Mouse (Mus musculus) liver (tissue): Measurements from ENCODE around the gene Tjp3.

Source experiments
- DNase-seq: peaks from one replicate; pipeline ENCODE4 v3.0.0-alpha.2; 2020; ENCODE audit warnings: mixed read lengths

The Tjp3 gene

GRCm38 (mm10) chr10:81297246-81297645 lies 5.9 kb upstream of the Tjp3 start:
- DNase-seq = no peak

- no peak for DNase-seq
These were observed 3.8 kb upstream of the Tjp3 start for GRCm38 (mm10) chr10:81295185-81295584.

GRCm38 (mm10) chr10:81294442-81294841 lies 3.1 kb upstream of the Tjp3 start:
- no peak for DNase-seq

GRCm38 (mm10) chr10:81293334-81294030 lies 2.1 kb upstream of the Tjp3 start:
- no peak for DNase-seq

- DNase-seq = peak; percentile 100
These were observed 1.4 kb upstream of the Tjp3 start, which contains the start of gene Pip5k1c for GRCm38 (mm10) chr10:81292554-81293333. TSS of gene Pip5k1c (plus strand) at chr10:81292963.

GRCm38 (mm10) chr10:81290698-81291460 lies 502 bp downstream of the Tjp3 start:
- DNase-seq = no peak

- DNase-seq = no peak
These were observed 1.6 kb downstream of the Tjp3 start for GRCm38 (mm10) chr10:81289811-81290210.

GRCm38 (mm10) chr10:81289278-81289677 lies 2.1 kb downstream of the Tjp3 start:
- DNase-seq = peak; percentile 67

- peak; percentile 56 for DNase-seq
These were observed 2.8 kb downstream of the Tjp3 start for GRCm38 (mm10) chr10:81288601-81289000.

- peak; percentile 79 for DNase-seq
These were observed 3.7 kb downstream of the Tjp3 start for GRCm38 (mm10) chr10:81287513-81288157.

GRCm38 (mm10) chr10:81286586-81286985 lies 4.8 kb downstream of the Tjp3 start:
- peak; percentile 54 for DNase-seq

- peak; percentile 89 for DNase-seq
These were observed 5.5 kb downstream of the Tjp3 start for GRCm38 (mm10) chr10:81285694-81286450.

- DNase-seq = no peak
These were observed 6.7 kb downstream of the Tjp3 start for GRCm38 (mm10) chr10:81284719-81285118.

GRCm38 (mm10) chr10:81284189-81284588 lies 7.2 kb downstream of the Tjp3 start:
- DNase-seq = no peak

- no peak for DNase-seq
These were observed 11.9 kb downstream of the Tjp3 start for GRCm38 (mm10) chr10:81279496-81279895.

GRCm38 (mm10) chr10:81277676-81278075 lies 13.7 kb downstream of the Tjp3 start:
- DNase-seq = no peak

GRCm38 (mm10) chr10:81273842-81274241 lies 17.5 kb downstream of the Tjp3 start:
- no peak for DNase-seq

- no peak for DNase-seq
These were observed 19.0 kb downstream of the Tjp3 start for GRCm38 (mm10) chr10:81272356-81272755.

GRCm38 (mm10) chr10:81268643-81269412 lies 22.6 kb downstream of the Tjp3 start:
- DNase-seq = no peak

GRCm38 (mm10) chr10:81268056-81268455 lies 23.3 kb downstream of the Tjp3 start:
- DNase-seq = peak; percentile 81
